Mouse (Mus musculus) lung, embryonic 14.5 days (tissue): ENCODE results near the gene Tcirg1. TPM values are rescaled to one million over a fixed set of nuclear protein-coding genes. Genes with fewer than 3 reads are reported as not detected.

Experiments used
- ATAC-seq: fragments of 200-750 bp; cut with Nextera tagmentation; 2 replicates; pipeline ENCODE4 v1.8.0; 2017; ENCODE audit warnings: mild to moderate bottlenecking, moderate TSS enrichment, moderate library complexity; ENCODE audit not compliant: insufficient read depth
- DNase-seq: peaks from one replicate; pipeline ENCODE4 v3.0.0-alpha.2; 2015
- H3K27ac ChIP-seq: fragments of 300-500 bp; sonication (generic); 2 replicates; pipeline ENCODE4 v1.5.1; 2014; ENCODE audit warnings: low read depth, mild to moderate bottlenecking, moderate library complexity
- H3K27me3 ChIP-seq: fragments of 300-500 bp; sonication (generic); 2 replicates; pipeline ENCODE4 v1.6.1; 2014; ENCODE audit warnings: low read length, control low read depth; ENCODE audit not compliant: insufficient read depth
- H3K36me3 ChIP-seq: fragments of 300-500 bp; sonication (generic); 2 replicates; pipeline ENCODE4 v1.6.1; 2014; ENCODE audit warnings: control low read depth; ENCODE audit not compliant: insufficient read depth
- H3K4me1 ChIP-seq: fragments of 300-500 bp; sonication (generic); 2 replicates; pipeline ENCODE4 v1.6.1; 2014; ENCODE audit warnings: antibody characterized with exemption, control low read depth; ENCODE audit not compliant: insufficient read depth
- H3K4me2 ChIP-seq: fragments of 300-500 bp; sonication (generic); 2 replicates; pipeline ENCODE4 v1.6.1; 2014; ENCODE audit warnings: mild to moderate bottlenecking
- H3K4me3 ChIP-seq: fragments of 300-500 bp; sonication (generic); 2 replicates; pipeline ENCODE4 v1.5.1; 2014; ENCODE audit warnings: low read depth, low read length
- H3K9ac ChIP-seq: fragments of 300-500 bp; sonication (generic); 2 replicates; pipeline ENCODE4 v1.6.1; 2014
- H3K9me3 ChIP-seq: fragments of 300-500 bp; sonication (generic); 2 replicates; pipeline ENCODE4 v1.6.1; 2016; ENCODE audit warnings: low read depth, low read length, control low read depth
- CTCF ChIP-seq: IDR thresholded peaks from 2 replicates; pipeline ENCODE4 v1.5.1; 2016; ENCODE audit warnings: antibody characterized with exemption, low read depth
- WGBS: fragments of 180-500 bp; shearing (Covaris S2); extraction: QIAGEN DNeasy Blood & Tissue Kit; methylation state at CpG from one replicate; pipeline ENCODE4 v1.1.7; 2014; 5-methylcytosine and 5-hydroxymethylcytosine counted together
- polyA plus RNA-seq: library from polyadenylated mRNA; unstranded; fragments of >200 nt; fragmentation: Nextera tagmentation; extraction: Ambion mirVana; gene quantifications from 2 replicates; pipeline ENCODE4 v1.2.1, GENCODE M21; 2014

Tcirg1 gene
- polyA plus RNA-seq = 31.7 and 36.0 TPM in 2 replicates

- Histone ChIP-seq H3K4me2 (peak within 1 kb of the TSS; percentile 92), H3K9ac (peak within 1 kb of the TSS; percentile 72), H3K27me3 (no peaks in the 10 kb centered on the region), H3K4me1 (peaks cover 25% of the 10 kb centered on the region), H3K4me3 (peak within 1 kb of the TSS; percentile 55), H3K9me3 (no peaks in the 10 kb centered on the region), H3K36me3 (peaks cover 61% of the 10 kb centered on the region), H3K27ac (peak within 1 kb of the TSS; percentile 92; the same call in 1 of the 2 replicates)
- ATAC-seq = peak; percentile 88
- peak; percentile 90 for DNase-seq
- 3% methylated on average over 36 of the region's 36 CpGs for WGBS
- TF ChIP-seq CTCF = no peak
Measured at GRCm38 (mm10) chr19:3906795-3907786, at the start of gene Tcirg1. Gene Tcirg1, minus strand, starts transcription at chr19:3907133.

GRCm38 (mm10) chr19:3955804-3956203 is 48.9 kb upstream of the Tcirg1 start:
- H3K4me2 ChIP-seq = no peak overlapping the region
- H3K27me3 ChIP-seq = no peaks in the 10 kb centered on the region
- WGBS = 40% methylated on average over 4 of the region's 4 CpGs
- no peaks in the 10 kb centered on the region for H3K4me1 ChIP-seq
- DNase-seq (no peak), ATAC-seq (no peak)
- no peak overlapping the region for H3K9ac ChIP-seq
- no peak overlapping the region for H3K4me3 ChIP-seq
- H3K9me3 ChIP-seq = no peaks in the 10 kb centered on the region
- no peak for TF ChIP-seq CTCF
- no peaks in the 10 kb centered on the region for H3K36me3 ChIP-seq
- no peak overlapping the region for H3K27ac ChIP-seq

GRCm38 (mm10) chr19:3955033-3955432 is 48.1 kb upstream of the Tcirg1 start:
- TF ChIP-seq CTCF = no peak
- H3K36me3 ChIP-seq = no peaks in the 10 kb centered on the region
- H3K27ac ChIP-seq = no peak overlapping the region
- 64% methylated on average over 3 of the region's 3 CpGs for WGBS
- no peaks in the 10 kb centered on the region for H3K9me3 ChIP-seq
- H3K4me1 ChIP-seq = no peaks in the 10 kb centered on the region
- DNase-seq = no peak
- no peak overlapping the region for H3K9ac ChIP-seq
- no peak overlapping the region for H3K4me3 ChIP-seq
- no peak for ATAC-seq
- H3K4me2 ChIP-seq = no peak overlapping the region
- no peaks in the 10 kb centered on the region for H3K27me3 ChIP-seq

- Histone ChIP-seq H3K4me1 (no peaks in the 10 kb centered on the region), H3K27me3 (no peaks in the 10 kb centered on the region), H3K9ac (no peak overlapping the region), H3K4me3 (no peak overlapping the region), H3K4me2 (no peak overlapping the region), H3K36me3 (no peaks in the 10 kb centered on the region), H3K9me3 (no peaks in the 10 kb centered on the region), H3K27ac (no peak overlapping the region)
- DNase-seq (no peak), ATAC-seq (no peak)
- no peak for TF ChIP-seq CTCF
- 19% methylated on average over 1 of the region's 1 CpGs for WGBS
Measured at GRCm38 (mm10) chr19:3952099-3952498, 45.2 kb upstream of the Tcirg1 start.

- ATAC-seq = no peak
- H3K27ac ChIP-seq = no peak overlapping the region
- DNase-seq = no peak
Measured at GRCm38 (mm10) chr19:3951461-3951860, 44.5 kb upstream of the Tcirg1 start.

GRCm38 (mm10) chr19:3950331-3950730 is 43.4 kb upstream of the Tcirg1 start:
- no peak overlapping the region for H3K9ac ChIP-seq
- H3K36me3 ChIP-seq = no peaks in the 10 kb centered on the region
- no peaks in the 10 kb centered on the region for H3K4me1 ChIP-seq
- H3K27ac ChIP-seq = no peak overlapping the region
- H3K4me2 ChIP-seq = no peak overlapping the region
- H3K4me3 ChIP-seq = no peak overlapping the region
- TF ChIP-seq CTCF = no peak
- ATAC-seq = no peak
- no peaks in the 10 kb centered on the region for H3K9me3 ChIP-seq
- no peak for DNase-seq
- H3K27me3 ChIP-seq = no peaks in the 10 kb centered on the region
- WGBS = 72% methylated on average over 3 of the region's 3 CpGs

More at GRCm38 (mm10) chr19:3951461-3951860, 44.5 kb upstream of the Tcirg1 start:
- Histone ChIP-seq H3K4me2 (no peak overlapping the region), H3K4me3 (no peak overlapping the region), H3K36me3 (no peaks in the 10 kb centered on the region), H3K9me3 (no peaks in the 10 kb centered on the region), H3K4me1 (no peaks in the 10 kb centered on the region), H3K27me3 (no peaks in the 10 kb centered on the region), H3K9ac (no peak overlapping the region)
- no peak for TF ChIP-seq CTCF

GRCm38 (mm10) chr19:3948546-3948945 is 41.6 kb upstream of the Tcirg1 start:
- H3K4me1 ChIP-seq = no peaks in the 10 kb centered on the region
- H3K4me3 ChIP-seq = no peak overlapping the region
- H3K36me3 ChIP-seq = no peaks in the 10 kb centered on the region
- DNase-seq = no peak
- H3K27ac ChIP-seq = no peak overlapping the region
- no peaks in the 10 kb centered on the region for H3K27me3 ChIP-seq
- no peak for ATAC-seq
- 66% methylated on average over 14 of the region's 14 CpGs for WGBS
- no peaks in the 10 kb centered on the region for H3K9me3 ChIP-seq
- H3K4me2 ChIP-seq = no peak overlapping the region
- no peak overlapping the region for H3K9ac ChIP-seq
- no peak for TF ChIP-seq CTCF
